Mouse (Mus musculus): ENCODE results near the gene Cers3.

DNA sequence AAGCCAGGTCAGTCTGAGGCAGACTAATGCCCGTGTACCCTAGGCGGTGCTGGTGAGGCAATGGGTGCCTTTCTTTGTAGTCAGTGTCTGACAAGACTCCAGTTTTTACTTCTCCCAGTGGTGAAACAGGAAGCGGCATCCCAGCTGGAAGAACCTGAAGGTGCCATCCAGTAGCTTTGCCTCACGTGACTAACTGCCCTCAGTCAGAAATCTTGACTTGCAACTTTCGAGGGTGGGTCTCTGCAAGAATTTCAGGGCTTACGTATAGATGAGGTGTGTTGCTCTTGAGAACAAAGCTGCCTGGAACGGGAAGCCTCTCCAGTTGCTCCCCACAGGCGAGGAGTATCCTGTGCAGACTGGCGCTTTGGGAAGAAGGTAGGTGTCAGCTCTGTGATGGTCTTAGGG is at the start of gene Cers3:
- TF ChIP-seq POLR2AphosphoS5 (IDR thresholded peaks at IDR 0.05; ENCODE audit: insufficient replicate concordance, low read depth, low read length) (no peak), CTCF (IDR thresholded peaks at IDR 0.05; ENCODE audit: low read depth, low read length) (no peak), GATA2 (IDR thresholded peaks at IDR 0.05; ENCODE audit: borderline replicate concordance, low read depth, low read length) (no peak), TAL1 (conservative IDR thresholded peaks at IDR 0.05; ENCODE audit: low read depth, low read length) (no peak)

All from G1E (cell line).